Mouse (Mus musculus): ENCODE data around the gene Polr2e. TPM values are rescaled to one million over a fixed set of nuclear protein-coding genes. Genes with fewer than 3 reads are reported as not detected.
"Not testable (repeated sequence)": the region's sequence is repeated elsewhere in the genome, so short reads cannot be mapped to it uniquely, and the experiment has no call there.

The Polr2e gene
- total and polyA plus RNA-seq, 2 experiments from 2014 or later, result 106 to 123 TPM

DNA sequence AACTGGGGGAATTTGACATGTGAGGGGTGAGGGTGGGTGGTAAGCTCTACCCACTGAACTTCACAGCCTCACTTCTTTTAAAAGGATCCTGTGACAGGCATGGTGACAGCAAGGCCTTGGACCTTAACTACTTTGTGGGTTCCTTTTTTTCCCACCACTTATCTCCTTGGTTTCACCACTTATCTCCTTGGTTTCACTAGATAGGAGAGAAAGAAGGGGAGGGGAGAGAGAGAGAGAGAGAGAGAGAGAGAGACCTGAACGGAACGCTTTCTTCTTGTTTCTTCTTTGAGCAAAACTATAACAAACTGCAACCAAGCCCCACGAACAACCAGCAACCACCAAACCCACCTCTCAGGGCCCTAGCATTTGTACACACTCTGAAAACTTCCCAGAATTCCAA, 9.2 kb upstream of the Polr2e start:
- Histone ChIP-seq H3K4me2 (ENCODE audit: low read depth, low read length) (no peak overlapping the region), H3K4me1 (ENCODE audit: control insufficient read depth, insufficient read depth) (peaks cover 7% of the 10 kb centered on the region), H3K27ac (ENCODE audit: low read depth) (no peak overlapping the region), H3K27me3 (ENCODE audit: control insufficient read depth, insufficient read depth, low read length) (no peaks in the 10 kb centered on the region), H3K36me3 (replicated peaks; ENCODE audit: control insufficient read depth, insufficient read depth, low read length) (no peaks in the 10 kb centered on the region), H3K9ac (replicated peaks; ENCODE audit: low read depth, low read length) (no peak overlapping the region), H3K9me3 (replicated peaks; ENCODE audit: control insufficient read depth, low read length) (no peaks in the 10 kb centered on the region), H3K4me3 (ENCODE audit: low read depth, low read length) (no peak overlapping the region)
- TF ChIP-seq EP300 (IDR thresholded peaks at IDR 0.05; ENCODE audit: low read depth) (no peak), CTCF (IDR thresholded peaks at IDR 0.05; ENCODE audit: low read depth) (no peak)
- no peak for DNase-seq (ENCODE audit: low spot score)
- 55% methylated on average over 3 of the region's 3 CpGs for WGBS
- ATAC-seq (ENCODE audit: insufficient read depth, low read depth), result no peak

DNA sequence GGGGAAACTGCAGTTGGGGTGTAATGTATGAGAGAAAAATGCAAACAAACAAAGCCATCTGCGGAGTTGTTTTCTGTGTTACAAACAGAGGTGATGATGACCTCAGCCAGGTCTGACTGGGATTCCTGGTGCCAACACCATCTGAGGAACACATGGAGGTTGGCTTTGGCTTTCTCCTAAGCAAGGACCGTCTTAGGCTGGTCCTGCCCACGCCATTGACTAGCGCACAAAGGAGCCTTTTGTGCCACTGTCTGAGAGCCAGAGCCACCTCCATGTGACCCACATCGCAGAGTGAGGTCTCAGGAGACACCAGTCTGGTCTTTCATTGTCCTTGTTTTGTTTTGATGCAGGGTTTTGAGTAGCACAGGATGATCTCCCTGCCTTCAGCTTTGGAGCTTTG, 8.8 kb upstream of the Polr2e start:
- H3K9ac ChIP-seq (replicated peaks; ENCODE audit: low read depth, low read length), result no peak overlapping the region
- peaks cover 7% of the 10 kb centered on the region for H3K4me1 ChIP-seq (ENCODE audit: control insufficient read depth, insufficient read depth)
- no peaks in the 10 kb centered on the region for H3K27me3 ChIP-seq (ENCODE audit: control insufficient read depth, insufficient read depth, low read length)
- ATAC-seq (ENCODE audit: insufficient read depth, low read depth) (no peak), DNase-seq (ENCODE audit: low spot score) (no peak)
- H3K4me3 ChIP-seq (ENCODE audit: low read depth, low read length), result no peak overlapping the region
- no peak for TF ChIP-seq CTCF (IDR thresholded peaks at IDR 0.05; ENCODE audit: low read depth)
- no peak for TF ChIP-seq EP300 (IDR thresholded peaks at IDR 0.05; ENCODE audit: low read depth)
- H3K27ac ChIP-seq (ENCODE audit: low read depth), result no peak overlapping the region
- no peaks in the 10 kb centered on the region for H3K36me3 ChIP-seq (replicated peaks; ENCODE audit: control insufficient read depth, insufficient read depth, low read length)
- WGBS, result 31% methylated on average over 5 of the region's 5 CpGs
- no peak overlapping the region for H3K4me2 ChIP-seq (ENCODE audit: low read depth, low read length)
- no peaks in the 10 kb centered on the region for H3K9me3 ChIP-seq (replicated peaks; ENCODE audit: control insufficient read depth, low read length)

DNA sequence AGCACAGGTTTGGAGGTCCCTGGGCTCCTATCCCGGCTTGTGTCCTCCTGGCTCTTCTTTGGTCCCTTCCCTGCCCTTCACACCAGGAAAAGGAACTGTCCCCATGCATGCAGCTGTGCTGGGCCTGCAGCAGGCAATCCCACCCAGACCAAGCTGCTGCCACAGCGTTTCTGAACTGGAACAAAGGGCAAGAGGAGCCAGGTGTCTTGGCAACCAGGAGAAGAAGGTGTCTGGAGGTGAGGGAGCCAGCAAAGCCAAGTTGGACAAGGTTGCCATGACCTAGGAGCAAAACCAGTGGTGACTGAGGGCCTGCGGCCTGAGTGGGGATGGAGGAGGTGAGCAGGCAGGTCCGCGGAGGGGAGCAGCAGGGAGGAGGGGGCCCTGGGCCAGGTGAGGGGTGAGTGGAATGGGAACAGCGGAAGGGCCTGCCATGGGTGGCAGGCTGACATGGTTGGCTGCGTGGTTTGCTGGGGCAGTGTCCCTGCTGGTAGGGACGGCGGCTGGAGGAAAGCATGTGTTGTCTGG, 7.5 kb upstream of the Polr2e start, which contains the start of gene Gpx4:
Gene Gpx4 (plus strand): TSS at position 126 of the 525 bp plus-strand sequence.
- Histone ChIP-seq H3K27me3 (ENCODE audit: control insufficient read depth, insufficient read depth, low read length) (no peaks in the 10 kb centered on the region), H3K4me3 (ENCODE audit: low read depth, low read length) (no peak within 1 kb of the TSS), H3K9me3 (replicated peaks; ENCODE audit: control insufficient read depth, low read length) (no peaks in the 10 kb centered on the region), H3K27ac (ENCODE audit: low read depth) (no peak within 1 kb of the TSS), H3K9ac (replicated peaks; ENCODE audit: low read depth, low read length) (no peak within 1 kb of the TSS), H3K4me1 (ENCODE audit: control insufficient read depth, insufficient read depth) (no peaks in the 10 kb centered on the region; the same call in none of the 2 replicates), H3K36me3 (replicated peaks; ENCODE audit: control insufficient read depth, insufficient read depth, low read length) (no peaks in the 10 kb centered on the region), H3K4me2 (ENCODE audit: low read depth, low read length) (no peak within 1 kb of the TSS)
- 67% methylated on average over 9 of the region's 9 CpGs for WGBS
- no peak for ATAC-seq (ENCODE audit: insufficient read depth, low read depth)
- DNase-seq (ENCODE audit: low spot score), result no peak
- TF ChIP-seq CTCF (IDR thresholded peaks at IDR 0.05; ENCODE audit: low read depth) (no peak), EP300 (IDR thresholded peaks at IDR 0.05; ENCODE audit: low read depth) (no peak)

GRCm38 (mm10) chr10:80045766-80046165, 6.2 kb upstream of the Polr2e start:
- WGBS, result 84% methylated on average over 5 of the region's 5 CpGs
- TF ChIP-seq EP300 (IDR thresholded peaks at IDR 0.05; ENCODE audit: low read depth) (no peak), CTCF (IDR thresholded peaks at IDR 0.05; ENCODE audit: low read depth) (no peak)
- Histone ChIP-seq H3K4me2 (ENCODE audit: low read depth, low read length) (no peak overlapping the region), H3K27me3 (ENCODE audit: control insufficient read depth, insufficient read depth, low read length) (no peaks in the 10 kb centered on the region), H3K27ac (ENCODE audit: low read depth) (no peak overlapping the region), H3K4me1 (ENCODE audit: control insufficient read depth, insufficient read depth) (no peaks in the 10 kb centered on the region; the same call in 1 of the 2 replicates), H3K9me3 (replicated peaks; ENCODE audit: control insufficient read depth, low read length) (no peaks in the 10 kb centered on the region), H3K9ac (replicated peaks; ENCODE audit: low read depth, low read length) (no peak overlapping the region), H3K4me3 (ENCODE audit: low read depth, low read length) (no peak overlapping the region), H3K36me3 (replicated peaks; ENCODE audit: control insufficient read depth, insufficient read depth, low read length) (no peaks in the 10 kb centered on the region)
- DNase-seq (ENCODE audit: low spot score) (no peak), ATAC-seq (ENCODE audit: insufficient read depth, low read depth) (no peak)

DNA sequence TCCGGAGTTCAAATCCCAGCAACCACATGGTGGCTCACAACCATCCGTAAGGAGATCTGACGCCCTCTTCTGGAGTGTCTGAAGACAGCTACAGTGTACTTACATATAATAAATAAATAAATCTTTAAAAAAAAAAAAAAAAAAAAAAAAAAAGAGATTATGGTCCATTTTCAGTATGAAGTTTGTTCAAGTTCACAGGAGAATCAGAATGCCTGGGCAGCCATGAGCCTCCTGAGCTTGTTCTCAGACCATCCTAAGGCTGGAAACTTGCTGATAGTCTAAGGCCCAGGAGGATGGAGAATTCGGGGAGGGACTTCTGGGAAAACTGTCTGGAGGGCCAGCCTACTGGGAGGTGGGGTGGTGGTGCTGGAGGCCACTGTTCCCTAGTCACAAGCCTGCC, 5.8 kb upstream of the Polr2e start:
- not testable (repeated sequence) for H3K9me3 ChIP-seq (replicated peaks; ENCODE audit: control insufficient read depth, low read length); H3K9ac ChIP-seq (replicated peaks; ENCODE audit: low read depth, low read length); H3K4me1 ChIP-seq (ENCODE audit: control insufficient read depth, insufficient read depth); DNase-seq (ENCODE audit: low spot score); H3K27me3 ChIP-seq (ENCODE audit: control insufficient read depth, insufficient read depth, low read length); H3K36me3 ChIP-seq (replicated peaks; ENCODE audit: control insufficient read depth, insufficient read depth, low read length); H3K4me2 ChIP-seq (ENCODE audit: low read depth, low read length); H3K4me3 ChIP-seq (ENCODE audit: low read depth, low read length); ATAC-seq (ENCODE audit: insufficient read depth, low read depth); H3K27ac ChIP-seq (ENCODE audit: low read depth)
- 82% methylated on average over 2 of the region's 4 CpGs for WGBS

GRCm38 (mm10) chr10:80044087-80044486, 4.5 kb upstream of the Polr2e start:
- Histone ChIP-seq H3K27ac (ENCODE audit: low read depth) (no peak overlapping the region), H3K4me2 (ENCODE audit: low read depth, low read length) (no peak overlapping the region), H3K9me3 (replicated peaks; ENCODE audit: control insufficient read depth, low read length) (no peaks in the 10 kb centered on the region), H3K9ac (replicated peaks; ENCODE audit: low read depth, low read length) (no peak overlapping the region), H3K4me1 (ENCODE audit: control insufficient read depth, insufficient read depth) (no peaks in the 10 kb centered on the region; the same call in 1 of the 2 replicates), H3K4me3 (ENCODE audit: low read depth, low read length) (no peak overlapping the region), H3K36me3 (replicated peaks; ENCODE audit: control insufficient read depth, insufficient read depth, low read length) (no peaks in the 10 kb centered on the region), H3K27me3 (ENCODE audit: control insufficient read depth, insufficient read depth, low read length) (no peaks in the 10 kb centered on the region)
- DNase-seq (ENCODE audit: low spot score), result no peak
- 62% methylated on average over 4 of the region's 4 CpGs for WGBS
- no peak for ATAC-seq (ENCODE audit: insufficient read depth, low read depth)
- TF ChIP-seq CTCF (IDR thresholded peaks at IDR 0.05; ENCODE audit: low read depth) (no peak), EP300 (IDR thresholded peaks at IDR 0.05; ENCODE audit: low read depth) (no peak)

- H3K27me3 ChIP-seq (ENCODE audit: control insufficient read depth, insufficient read depth, low read length); ATAC-seq (ENCODE audit: insufficient read depth, low read depth); H3K9me3 ChIP-seq (replicated peaks; ENCODE audit: control insufficient read depth, low read length); H3K4me2 ChIP-seq (ENCODE audit: low read depth, low read length); H3K9ac ChIP-seq (replicated peaks; ENCODE audit: low read depth, low read length); H3K4me3 ChIP-seq (ENCODE audit: low read depth, low read length); H3K4me1 ChIP-seq (ENCODE audit: control insufficient read depth, insufficient read depth); H3K27ac ChIP-seq (ENCODE audit: low read depth); DNase-seq (ENCODE audit: low spot score): not testable (repeated sequence)
- 87% methylated on average over 8 of the region's 8 CpGs for WGBS
- peaks cover 17% of the 10 kb centered on the region for H3K36me3 ChIP-seq (replicated peaks; ENCODE audit: control insufficient read depth, insufficient read depth, low read length)
Observed at GRCm38 (mm10) chr10:80041409-80042060, 1.9 kb upstream of the Polr2e start.

Data from heart, postnatal 0 days (tissue).